Mouse (Mus musculus): ENCODE results near the gene Plpp6.

GRCm38 (mm10) chr19:28917839-28918238, 45.9 kb upstream of the Plpp6 start:
- TF ChIP-seq CTCF (IDR thresholded peaks at IDR 0.05) (no peak), POLR2A (IDR thresholded peaks at IDR 0.05; ENCODE audit: insufficient read depth, low read depth, low read length) (no peak)

All from heart, adult 2 months (tissue).